Mouse (Mus musculus) erythroid progenitor cell, adult 5-6 weeks (primary cell): ENCODE data around the gene Hdac10. TPM values are rescaled to one million over a fixed set of nuclear protein-coding genes. Genes with fewer than 3 reads are reported as not detected.

ENCODE experiments used
- ATAC-seq: replicated peaks from 2 replicates; pipeline ENCODE4 v1.8.0; 2016; ENCODE audit warnings: moderate number of reproducible peaks, mild to moderate bottlenecking, moderate TSS enrichment, inconsistent platforms; ENCODE audit not compliant: poor library complexity, low FRiP score, severe bottlenecking
- total RNA-seq, 2 experiments: library from RNA; stranded (forward) in 1 of 2; stranded (reverse) in 1 of 2; fragments of 150-400 nt in 1 of 2; fragments of 186-747, 209-891 nt in 1 of 2; gene quantifications; 2 replicates each; pipeline versions ENCODE4 v1.2.3 to v1.2.4; 2015 to 2017; ENCODE audit warnings: low replicate concordance in 2 of 2

The Hdac10 gene
- total RNA-seq, 2 experiments from 2014 or later: not detected

- no peak for ATAC-seq
These were observed 43.7 kb downstream of the Hdac10 start for GRCm38 (mm10) chr15:89084826-89085225.

GRCm38 (mm10) chr15:89083906-89084305 is 44.6 kb downstream of the Hdac10 start:
- no peak for ATAC-seq

GRCm38 (mm10) chr15:89078208-89078836 is 50.2 kb downstream of the Hdac10 start:
- peak; percentile 75 for ATAC-seq

- ATAC-seq: peak; percentile 30; the same call in 1 of the 2 replicates
These were observed 52.3 kb downstream of the Hdac10 start for GRCm38 (mm10) chr15:89076156-89076731.

GRCm38 (mm10) chr15:89075478-89076147 is 52.9 kb downstream of the Hdac10 start:
- peak; percentile 73 for ATAC-seq

- ATAC-seq: no peak
These were observed 53.7 kb downstream of the Hdac10 start, which contains the start of gene Trabd for GRCm38 (mm10) chr15:89074613-89075477. Gene Trabd (plus strand): TSS chr15:89075124.

- no peak for ATAC-seq
These were observed 54.4 kb downstream of the Hdac10 start for GRCm38 (mm10) chr15:89073993-89074603.

Other genes with a start within 250 kb of the Hdac10 start
- not detected in 2 replicates for gene Ttll8, start 174.3 kb downstream of the Hdac10 start, total RNA-seq (2015; ENCODE audit: low replicate concordance)
- not detected in 2 replicates for gene Ttll8, start 174.3 kb downstream of the Hdac10 start, total RNA-seq (2017; ENCODE audit: low replicate concordance)
- not detected in 2 replicates for gene Mlc1, start 149.7 kb downstream of the Hdac10 start, total RNA-seq (2015; ENCODE audit: low replicate concordance)
- gene Mlc1, start 149.7 kb downstream of the Hdac10 start, total RNA-seq (2017; ENCODE audit: low replicate concordance): not detected in 2 replicates
- gene Mov10l1, start 145.8 kb downstream of the Hdac10 start, total RNA-seq (2015; ENCODE audit: low replicate concordance): not detected in 2 replicates
- under 0.01 TPM in 1 of 2 replicates, not detected in the other for gene Mov10l1, start 145.8 kb downstream of the Hdac10 start, total RNA-seq (2017; ENCODE audit: low replicate concordance)
- not detected in 2 replicates for gene Panx2, start 69.0 kb downstream of the Hdac10 start, total RNA-seq (2015; ENCODE audit: low replicate concordance)
- gene Panx2, start 69.0 kb downstream of the Hdac10 start, total RNA-seq (2017; ENCODE audit: low replicate concordance): not detected in 2 replicates
- gene Trabd, start 53.6 kb downstream of the Hdac10 start, total RNA-seq (2015; ENCODE audit: low replicate concordance): 5.4 and 12.6 TPM in 2 replicates
- gene Trabd, start 53.6 kb downstream of the Hdac10 start, total RNA-seq (2017; ENCODE audit: low replicate concordance): 10.4 and 11.9 TPM in 2 replicates
- 6.1 and 9.6 TPM in 2 replicates for gene Selenoo, start 39.6 kb downstream of the Hdac10 start, total RNA-seq (2015; ENCODE audit: low replicate concordance)
- gene Selenoo, start 39.6 kb downstream of the Hdac10 start, total RNA-seq (2017; ENCODE audit: low replicate concordance): 12.5 and 15.3 TPM in 2 replicates
- gene Tubgcp6, start 5.6 kb downstream of the Hdac10 start, total RNA-seq (2015; ENCODE audit: low replicate concordance): 26.4 and 41.4 TPM in 2 replicates
- 28.1 and 28.3 TPM in 2 replicates for gene Tubgcp6, start 5.6 kb downstream of the Hdac10 start, total RNA-seq (2017; ENCODE audit: low replicate concordance)
- not detected in 2 replicates for gene Mapk12, start 12.0 kb upstream of the Hdac10 start, total RNA-seq (2015; ENCODE audit: low replicate concordance)
- gene Mapk12, start 12.0 kb upstream of the Hdac10 start, total RNA-seq (2017; ENCODE audit: low replicate concordance): 0.51 TPM in 1 of 2 replicates, not detected in the other
- 0.72 and 2.1 TPM in 2 replicates for gene Mapk11, start 20.9 kb upstream of the Hdac10 start, total RNA-seq (2015; ENCODE audit: low replicate concordance)
- gene Mapk11, start 20.9 kb upstream of the Hdac10 start, total RNA-seq (2017; ENCODE audit: low replicate concordance): 0.51 TPM in 1 of 2 replicates, not detected in the other
- 7.2 and 9.2 TPM in 2 replicates for gene Plxnb2, start 52.1 kb upstream of the Hdac10 start, total RNA-seq (2015; ENCODE audit: low replicate concordance)
- 1.9 and 8.2 TPM in 2 replicates for gene Plxnb2, start 52.1 kb upstream of the Hdac10 start, total RNA-seq (2017; ENCODE audit: low replicate concordance)
- 1.7 TPM in 1 of 2 replicates, not detected in the other for gene Dennd6b, start 67.8 kb upstream of the Hdac10 start, total RNA-seq (2015; ENCODE audit: low replicate concordance)
- gene Dennd6b, start 67.8 kb upstream of the Hdac10 start, total RNA-seq (2017; ENCODE audit: low replicate concordance): 0.76 and 1.5 TPM in 2 replicates
- gene Ppp6r2, start 82.9 kb upstream of the Hdac10 start, total RNA-seq (2015; ENCODE audit: low replicate concordance): 59.1 and 61.6 TPM in 2 replicates
- 55.4 and 79.1 TPM in 2 replicates for gene Ppp6r2, start 82.9 kb upstream of the Hdac10 start, total RNA-seq (2017; ENCODE audit: low replicate concordance)
- gene Sbf1, start 186.6 kb upstream of the Hdac10 start, total RNA-seq (2015; ENCODE audit: low replicate concordance): 66.0 and 92.2 TPM in 2 replicates
- 93.9 and 115 TPM in 2 replicates for gene Sbf1, start 186.6 kb upstream of the Hdac10 start, total RNA-seq (2017; ENCODE audit: low replicate concordance)
- not detected in 2 replicates for gene Adm2, start 194.0 kb upstream of the Hdac10 start, total RNA-seq (2015; ENCODE audit: low replicate concordance)
- not detected in 2 replicates for gene Adm2, start 194.0 kb upstream of the Hdac10 start, total RNA-seq (2017; ENCODE audit: low replicate concordance)
- not detected in 2 replicates for gene Miox, start 205.7 kb upstream of the Hdac10 start, total RNA-seq (2015; ENCODE audit: low replicate concordance)
- gene Miox, start 205.7 kb upstream of the Hdac10 start, total RNA-seq (2017; ENCODE audit: low replicate concordance): not detected in 2 replicates
- 71.4 and 96.8 TPM in 2 replicates for gene Lmf2, start 227.0 kb upstream of the Hdac10 start, total RNA-seq (2015; ENCODE audit: low replicate concordance)
- 63.3 and 84.0 TPM in 2 replicates for gene Lmf2, start 227.0 kb upstream of the Hdac10 start, total RNA-seq (2017; ENCODE audit: low replicate concordance)
- 195 and 215 TPM in 2 replicates for gene Ncaph2, start 227.0 kb upstream of the Hdac10 start, total RNA-seq (2015; ENCODE audit: low replicate concordance)
- gene Ncaph2, start 227.0 kb upstream of the Hdac10 start, total RNA-seq (2017; ENCODE audit: low replicate concordance): 221 and 330 TPM in 2 replicates
- 2.9 TPM in 1 of 2 replicates, not detected in the other for gene Sco2, start 245.1 kb upstream of the Hdac10 start, total RNA-seq (2015; ENCODE audit: low replicate concordance)
- gene Sco2, start 245.1 kb upstream of the Hdac10 start, total RNA-seq (2017; ENCODE audit: low replicate concordance): 0.23 and 5.1 TPM in 2 replicates
- gene Tymp, start 248.3 kb upstream of the Hdac10 start, total RNA-seq (2015; ENCODE audit: low replicate concordance): not detected in 2 replicates
- not detected in 2 replicates for gene Tymp, start 248.3 kb upstream of the Hdac10 start, total RNA-seq (2017; ENCODE audit: low replicate concordance)